In the genomic region with DNA sequence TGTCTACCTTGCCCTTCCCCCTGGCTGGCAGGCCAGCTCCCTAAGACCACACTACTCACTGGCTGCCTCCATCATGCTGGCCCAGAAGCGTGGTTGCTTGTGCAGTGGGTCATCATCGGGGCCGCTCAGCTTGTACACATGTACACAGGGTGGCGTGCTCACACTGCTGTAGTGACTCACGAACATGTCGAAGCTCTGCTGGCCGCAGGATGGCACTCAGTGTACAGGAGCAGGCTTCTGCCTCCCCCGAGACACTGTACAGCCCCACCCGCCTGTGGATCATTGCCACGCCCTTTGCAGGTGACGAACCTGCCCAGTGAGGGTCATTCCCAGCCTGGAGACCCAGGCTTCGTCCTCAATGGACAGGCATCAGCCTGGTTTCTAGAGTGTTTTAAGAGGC, we compare ENCODE assay signal across 27 mouse cellular contexts. TPM values are rescaled to one million over a fixed set of nuclear protein-coding genes. Genes with fewer than 3 reads are reported as not detected.
A peak's percentile ranks its signal among the peaks of the same experiment; 100 is the strongest.
DNase-seq lines count a peak whose midpoint lies in the region; ATAC-seq and TF ChIP-seq lines count a peak whose summit lies in the region.
"Had no signal": no experiment of that assay in that cellular context is flagged by ENCODE, and none has a peak within 500 bp of the region (broad histone marks: within the 10 kb centered on the region; RNA-seq: fewer than 3 reads in every experiment).

No protein-coding gene starts in this region.

- WGBS in kidney, embryonic 15.5 days: 90% methylated on average over 12 of the region's 12 CpGs
- WGBS in lung, embryonic 14.5 days: 89% methylated on average over 12 of the region's 12 CpGs
- WGBS in liver, embryonic 16.5 days (ENCODE audit: insufficient replicate concordance): 69% methylated on average over 12 of the region's 12 CpGs

- H3K27me3 ChIP-seq in kidney, embryonic 15.5 days: no peaks in the 10 kb centered on the region
- no peaks in the 10 kb centered on the region for H3K27me3 ChIP-seq in lung, embryonic 14.5 days (ENCODE audit: insufficient read depth, low read length)
- no peaks in the 10 kb centered on the region for H3K27me3 ChIP-seq in liver, embryonic 16.5 days (ENCODE audit: control insufficient read depth, insufficient read depth, low read depth, low read length)
- H3K27me3 ChIP-seq: embryonic facial prominence, embryonic 12.5 days; heart, embryonic 13.5 days; Patski had no signal

- H3K36me3 ChIP-seq in kidney, embryonic 15.5 days: peaks cover 100% of the 10 kb centered on the region
- H3K36me3 ChIP-seq in lung, embryonic 14.5 days (ENCODE audit: insufficient read depth): peaks cover 91% of the 10 kb centered on the region
- H3K36me3 ChIP-seq in liver, embryonic 16.5 days (ENCODE audit: control insufficient read depth, insufficient read depth): peaks cover 24% of the 10 kb centered on the region

- 0 out of 2 replicates have a peak, but pooled peaks have one; percentile 8 for ATAC-seq in kidney, embryonic 15.5 days (replicated peaks; ENCODE audit: low FRiP score)
- 0 out of 2 replicates have a peak, but pooled peaks have one; percentile 23 for ATAC-seq in lung, embryonic 14.5 days (ENCODE audit: insufficient read depth)
- 0 out of 2 replicates have a peak, but pooled peaks have one; percentile 4 for ATAC-seq in liver, embryonic 16.5 days (ENCODE audit: low read depth)
- ATAC-seq: forebrain, embryonic 16.5 days; midbrain, embryonic 16.5 days; Patski had no signal

- no peak for DNase-seq in kidney, postnatal 14 days
- DNase-seq in lung, embryonic 14.5 days: no peak
- no peak for DNase-seq in lung, postnatal 14 days
- DNase-seq in frontal cortex, postnatal 36 days (ENCODE audit: low spot score in 2 of 2): no peak
- DNase-seq in kidney, adult 11 months: no peak
- DNase-seq: adrenal gland, postnatal 10 days; cerebellum, adult 11 months; cerebellum, adult 9-10 months; cerebellum, postnatal 36 days; heart, adult 2 months; heart, postnatal 10 days; lung, adult 18-20 months; right cerebral cortex, postnatal 25 days; spleen, adult 18-20 months; thymus, adult 18-20 months; thymus, postnatal 25 days had no signal

- H3K4me3 ChIP-seq in kidney, embryonic 15.5 days (replicated peaks): no peak overlapping the region
- no peak overlapping the region for H3K4me3 ChIP-seq in lung, embryonic 14.5 days (ENCODE audit: low read depth, low read length)
- no peak overlapping the region for H3K4me3 ChIP-seq in liver, embryonic 16.5 days (ENCODE audit: low read depth, low read length)
- H3K4me3 ChIP-seq: embryonic facial prominence, embryonic 12.5 days; erythroblast, embryonic 14.5 days; heart, adult 2 months; heart, embryonic 13.5 days; layer of hippocampus, adult 2 months; left cerebral cortex, adult 2 months had no signal

- H3K4me2 ChIP-seq in kidney, embryonic 15.5 days: no peak overlapping the region
- no peak overlapping the region for H3K4me2 ChIP-seq in lung, embryonic 14.5 days
- H3K4me2 ChIP-seq in liver, embryonic 16.5 days (ENCODE audit: low read depth, low read length): no peak overlapping the region
- H3K4me2 ChIP-seq: embryonic facial prominence, embryonic 12.5 days; heart, embryonic 13.5 days; midbrain, embryonic 11.5 days had no signal

- H3K9ac ChIP-seq in kidney, embryonic 15.5 days: no peak overlapping the region
- no peak overlapping the region for H3K9ac ChIP-seq in lung, embryonic 14.5 days
- no peak overlapping the region for H3K9ac ChIP-seq in liver, embryonic 16.5 days (ENCODE audit: low read depth, low read length)
- H3K9ac ChIP-seq: embryonic facial prominence, embryonic 12.5 days; heart, embryonic 13.5 days had no signal

- no peak for TF ChIP-seq CTCF in lung, embryonic 14.5 days (IDR thresholded peaks at IDR 0.05; ENCODE audit: low read depth)

- no peak overlapping the region for H3K27ac ChIP-seq in kidney, embryonic 15.5 days
- H3K27ac ChIP-seq in lung, embryonic 14.5 days (ENCODE audit: low read depth): no peak overlapping the region
- H3K27ac ChIP-seq in liver, embryonic 16.5 days (ENCODE audit: low read length): 0 out of 2 replicates have a peak overlapping the region, but pooled peaks have one; percentile 27
- H3K27ac ChIP-seq: embryonic facial prominence, embryonic 12.5 days; heart, adult 2 months; heart, embryonic 13.5 days; layer of hippocampus, adult 2 months; left cerebral cortex, adult 2 months had no signal

- H3K4me1 ChIP-seq in kidney, embryonic 15.5 days: no peaks in the 10 kb centered on the region
- H3K4me1 ChIP-seq in lung, embryonic 14.5 days (ENCODE audit: insufficient read depth): no peaks in the 10 kb centered on the region
- H3K4me1 ChIP-seq in liver, embryonic 16.5 days (ENCODE audit: control insufficient read depth, low read depth, low read length): no peaks in the 10 kb centered on the region
- H3K4me1 ChIP-seq: embryonic facial prominence, embryonic 12.5 days; heart, embryonic 13.5 days had no signal

- no peaks in the 10 kb centered on the region for H3K9me3 ChIP-seq in kidney, embryonic 15.5 days (replicated peaks)
- no peaks in the 10 kb centered on the region for H3K9me3 ChIP-seq in lung, embryonic 14.5 days (ENCODE audit: low read depth, low read length)
- H3K9me3 ChIP-seq in liver, embryonic 16.5 days (replicated peaks; ENCODE audit: control insufficient read depth, low read length): no peaks in the 10 kb centered on the region
- H3K9me3 ChIP-seq: embryonic facial prominence, embryonic 12.5 days; heart, embryonic 13.5 days had no signal

RNA-seq across cellular contexts. Expression of gene Mydgf, which starts 10.6 kb away (rescaled TPM):
- polyA plus RNA-seq in kidney, embryonic 15.5 days (2015; fragmentation: Nextera tagmentation; extraction: Ambion mirVana): 90.7 and 96.4 TPM in 2 replicates
- 93.0 and 95.3 TPM in 2 replicates for polyA plus RNA-seq in lung, embryonic 14.5 days (2014; fragmentation: Nextera tagmentation; extraction: Ambion mirVana)
- polyA plus RNA-seq in liver, embryonic 16.5 days (2015; fragmentation: Nextera tagmentation; extraction: Ambion mirVana): 56.2 and 56.4 TPM in 2 replicates

RNA-seq across cellular contexts. Expression of gene Dpp9, which starts 24.3 kb away (rescaled TPM):
- polyA plus RNA-seq in kidney, embryonic 15.5 days (2015; fragmentation: Nextera tagmentation; extraction: Ambion mirVana): 38.9 and 43.8 TPM in 2 replicates
- polyA plus RNA-seq in lung, embryonic 14.5 days (2014; fragmentation: Nextera tagmentation; extraction: Ambion mirVana): 37.9 and 41.3 TPM in 2 replicates
- polyA plus RNA-seq in liver, embryonic 16.5 days (2015; fragmentation: Nextera tagmentation; extraction: Ambion mirVana): 19.9 and 23.5 TPM in 2 replicates

RNA-seq across cellular contexts. Expression of gene Tnfaip8l1, which starts 32.1 kb away (rescaled TPM):
- 11.6 and 11.9 TPM in 2 replicates for polyA plus RNA-seq in kidney, embryonic 15.5 days (2015; fragmentation: Nextera tagmentation; extraction: Ambion mirVana)
- 14.5 and 16.2 TPM in 2 replicates for polyA plus RNA-seq in lung, embryonic 14.5 days (2014; fragmentation: Nextera tagmentation; extraction: Ambion mirVana)
- polyA plus RNA-seq in liver, embryonic 16.5 days (2015; fragmentation: Nextera tagmentation; extraction: Ambion mirVana): 3.4 and 4.1 TPM in 2 replicates

RNA-seq across cellular contexts. Expression of gene Sema6b, which starts 54.2 kb away (rescaled TPM):
- polyA plus RNA-seq in kidney, embryonic 15.5 days (2015; fragmentation: Nextera tagmentation; extraction: Ambion mirVana): 1.5 TPM in 2 replicates
- polyA plus RNA-seq in lung, embryonic 14.5 days (2014; fragmentation: Nextera tagmentation; extraction: Ambion mirVana): 1.7 and 1.8 TPM in 2 replicates
- 0.81 and 1.3 TPM in 2 replicates for polyA plus RNA-seq in liver, embryonic 16.5 days (2015; fragmentation: Nextera tagmentation; extraction: Ambion mirVana)
